Mouse (Mus musculus) lung, postnatal 14 days (tissue): ENCODE measurements around the gene Tex45.

Experiments
- DNase-seq: peaks from one replicate; pipeline ENCODE4 v3.0.0; 2021

Gene Tex45

GRCm38 (mm10) chr8:3492901-3493844 lies 22.5 kb downstream of the Tex45 start, which contains the start of gene Zfp358:
Gene Zfp358 (plus strand): TSS chr8:3493138.
- peak; percentile 82 for DNase-seq

DNA sequence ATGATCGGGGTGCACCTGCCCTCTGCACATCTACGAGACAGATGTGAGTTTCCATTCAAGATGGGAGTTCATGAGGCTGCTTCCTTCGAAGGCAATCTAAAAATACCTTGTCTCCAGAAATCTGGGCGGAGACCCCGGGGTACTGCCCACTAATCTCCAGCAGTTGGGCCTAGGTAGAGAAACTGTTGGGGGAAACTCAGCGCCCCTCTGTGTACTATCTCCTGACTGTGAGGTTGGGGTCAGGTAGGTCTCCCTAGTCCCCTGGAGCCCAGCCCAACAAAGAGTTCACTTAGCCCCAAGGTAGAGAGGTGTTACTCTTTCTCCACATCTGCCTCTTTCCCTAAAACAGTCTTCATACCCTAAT lies 23.2 kb downstream of the Tex45 start:
- no peak for DNase-seq

- no peak for DNase-seq
Measured at GRCm38 (mm10) chr8:3495578-3496427, 25.1 kb downstream of the Tex45 start.

DNA sequence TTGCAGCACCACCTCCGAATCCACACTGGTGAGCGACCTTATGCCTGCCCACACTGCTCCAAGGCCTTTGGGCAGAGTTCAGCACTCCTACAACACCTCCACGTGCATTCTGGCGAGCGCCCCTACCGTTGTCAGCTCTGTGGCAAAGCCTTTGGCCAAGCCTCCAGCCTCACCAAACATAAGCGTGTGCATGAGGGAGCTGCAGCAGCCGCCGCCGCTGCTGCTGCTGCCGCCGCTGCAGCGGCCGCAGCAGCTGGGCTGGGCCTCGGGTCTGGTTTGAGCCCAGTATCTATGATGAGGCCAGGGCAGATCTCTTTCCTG lies 25.7 kb downstream of the Tex45 start:
- DNase-seq = no peak

DNA sequence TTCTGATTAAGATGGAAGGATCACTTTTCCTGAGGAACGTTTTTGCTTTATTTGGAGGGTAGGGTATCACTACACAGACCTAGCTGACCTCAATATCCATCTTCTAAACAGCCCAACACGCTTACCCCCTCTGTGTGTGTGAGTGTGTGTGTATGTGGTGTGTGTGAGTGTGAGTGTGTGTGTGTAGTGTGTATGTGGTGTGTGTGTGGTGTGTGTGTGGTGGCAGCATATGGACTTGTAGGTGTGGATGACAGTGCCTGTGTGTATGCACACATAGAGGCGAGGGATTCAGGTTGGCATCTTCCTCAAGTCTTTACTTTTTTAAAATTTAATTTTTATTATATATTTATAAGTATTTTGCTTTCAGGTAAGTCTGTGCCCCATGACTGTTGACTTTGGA lies 27.9 kb downstream of the Tex45 start:
- DNase-seq = no peak

DNA sequence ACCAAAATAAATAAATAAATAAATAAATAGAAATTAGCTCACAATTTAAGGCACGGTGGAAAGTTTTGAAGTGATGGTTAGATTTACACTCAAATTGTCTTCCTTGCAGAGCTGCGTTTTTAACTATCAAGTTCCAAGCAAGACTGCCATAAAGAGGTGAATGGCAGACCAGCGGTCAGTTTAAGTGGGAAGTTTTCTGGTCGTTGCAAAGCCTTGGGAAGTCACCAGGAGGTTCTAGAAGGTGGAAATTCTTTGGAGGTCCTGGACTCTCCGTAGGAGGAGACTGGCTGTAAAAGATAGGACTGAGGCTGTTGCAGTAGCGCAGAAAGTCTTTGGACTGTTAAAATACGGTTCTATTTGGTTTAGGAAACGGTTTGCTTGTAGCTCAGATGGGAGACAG lies 29.1 kb downstream of the Tex45 start:
- DNase-seq = no peak

DNA sequence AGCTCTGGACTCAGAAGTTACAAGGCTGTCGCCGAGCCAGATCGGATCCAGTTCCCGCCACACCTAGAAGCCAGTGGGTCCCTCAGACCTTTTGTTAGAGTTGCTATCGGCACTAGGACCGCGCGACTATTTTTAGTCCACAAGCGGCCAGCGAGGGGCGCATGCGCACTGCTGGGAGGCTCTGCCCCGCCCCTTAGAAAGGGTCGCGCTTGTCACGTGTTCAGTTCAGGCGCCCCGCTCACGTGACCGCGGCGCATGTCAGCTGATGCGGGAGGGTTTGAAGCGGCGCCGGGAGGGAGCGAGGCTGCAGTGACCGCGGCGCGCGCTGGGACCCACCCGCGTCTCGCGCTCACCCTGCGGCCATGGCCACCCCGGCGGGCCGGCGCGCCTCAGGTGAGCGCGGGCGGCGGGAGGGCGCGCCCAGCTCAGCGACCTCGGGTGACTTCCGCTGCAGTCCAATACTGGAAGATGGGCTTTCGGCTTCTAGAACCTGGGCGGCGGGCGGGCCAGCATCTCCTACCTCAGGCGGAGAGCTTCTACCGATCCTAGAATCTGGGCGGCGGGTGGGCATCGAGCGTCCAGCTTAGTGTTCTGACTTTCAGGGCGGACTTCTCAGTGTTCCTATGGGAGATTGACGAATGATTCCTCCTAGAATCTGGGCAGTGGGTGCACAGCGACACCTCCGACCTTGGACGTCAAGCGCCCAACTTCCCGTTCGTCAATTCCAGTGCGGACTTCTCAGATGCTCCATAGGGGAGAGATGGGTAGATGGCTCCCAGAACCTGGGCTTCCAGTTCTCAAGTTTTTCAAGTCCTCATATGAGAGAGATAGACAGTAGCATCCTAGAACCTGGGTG lies 29.8 kb downstream of the Tex45 start, which contains the start of gene Mcoln1:
Gene Mcoln1, plus strand, starts transcription at position 223 of the 856 bp plus-strand sequence.
- peak; percentile 98 for DNase-seq

DNA sequence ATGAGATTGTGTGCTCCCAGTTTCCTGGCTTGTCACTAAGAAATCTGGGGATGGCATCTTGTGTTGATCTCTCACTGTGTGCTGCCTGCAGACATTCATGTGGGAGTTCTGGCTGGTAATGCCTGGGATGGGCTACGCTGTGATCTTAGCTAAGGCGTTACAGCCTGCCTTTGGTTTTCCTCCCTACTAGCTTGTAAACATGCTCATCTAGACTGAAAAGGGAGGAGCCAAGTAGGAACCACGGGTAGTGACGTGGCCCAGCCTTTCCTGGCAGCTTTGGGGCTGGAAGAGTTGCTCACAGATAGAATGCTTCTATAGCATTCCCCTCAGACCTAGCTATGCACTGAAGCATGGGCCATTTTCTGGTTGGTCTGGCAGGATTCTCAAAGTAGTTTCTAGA lies 31.6 kb downstream of the Tex45 start:
- no peak for DNase-seq

DNA sequence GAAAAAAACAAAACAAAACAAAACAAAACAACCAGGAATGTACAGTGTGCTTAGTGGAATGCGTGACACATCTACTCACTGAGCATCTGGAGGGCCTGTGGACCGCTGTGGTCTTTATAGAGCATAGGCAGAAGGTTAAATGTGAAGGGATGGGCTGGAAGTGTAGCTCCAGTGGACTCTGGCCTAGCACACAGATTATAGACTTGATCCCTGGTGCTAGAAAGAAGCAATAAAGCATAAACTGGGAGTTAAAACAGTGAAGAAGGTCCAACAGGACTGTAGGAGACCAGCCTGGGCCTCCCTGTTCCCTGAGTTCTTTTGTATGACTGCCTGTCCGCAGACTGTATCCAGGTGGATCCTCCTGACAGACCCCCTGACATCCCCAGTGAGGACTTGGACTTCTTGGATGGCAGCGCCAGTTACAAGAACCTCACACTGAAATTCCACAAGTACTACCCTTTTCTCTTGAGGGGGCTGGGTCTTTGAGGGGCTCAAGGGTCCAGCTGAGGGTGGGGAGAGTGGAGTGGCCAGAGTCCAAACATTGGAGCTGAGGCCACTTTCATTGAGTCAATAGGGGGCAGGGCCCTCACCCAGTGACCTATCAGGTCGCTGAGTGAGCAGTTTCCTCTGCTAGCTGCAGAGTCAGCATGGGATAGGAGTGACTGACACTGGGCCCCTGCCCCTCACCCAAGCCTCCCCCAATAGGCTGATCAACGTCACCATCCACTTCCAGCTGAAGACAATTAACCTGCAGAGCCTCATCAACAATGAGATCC lies 37.5 kb downstream of the Tex45 start:
- DNase-seq = no peak

DNA sequence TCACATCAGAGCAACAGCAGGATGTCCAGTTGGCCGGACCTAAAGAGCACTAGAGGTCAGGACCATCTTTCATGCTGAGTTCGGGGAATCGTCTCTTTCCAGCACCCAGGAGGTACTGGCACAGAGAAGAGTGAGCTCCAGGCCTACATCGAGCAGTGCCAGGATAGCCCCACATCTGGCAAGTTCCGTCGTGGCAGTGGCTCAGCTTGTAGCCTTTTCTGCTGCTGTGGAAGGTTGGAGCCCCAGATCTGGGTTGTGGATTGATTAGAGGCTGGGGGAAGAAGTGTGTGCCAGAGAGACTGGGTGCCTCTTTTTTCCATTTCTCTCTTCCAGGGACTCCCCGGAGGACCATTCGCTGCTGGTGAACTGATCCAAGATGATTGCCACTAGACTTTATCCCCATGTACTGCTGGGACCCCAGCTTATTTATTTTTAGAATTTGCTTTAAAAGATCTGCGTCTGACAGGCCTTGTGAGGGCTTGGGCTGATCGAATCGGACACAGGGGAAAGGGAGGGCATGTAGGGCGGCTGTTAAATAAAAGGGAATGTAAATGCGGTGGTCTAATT lies 44.1 kb downstream of the Tex45 start:
- no peak for DNase-seq

- DNase-seq = peak; percentile 92
Measured at GRCm38 (mm10) chr8:3515260-3515671, 44.6 kb downstream of the Tex45 start, which contains the start of gene Pnpla6. Gene Pnpla6 (plus strand): TSS chr8:3515384.

DNA sequence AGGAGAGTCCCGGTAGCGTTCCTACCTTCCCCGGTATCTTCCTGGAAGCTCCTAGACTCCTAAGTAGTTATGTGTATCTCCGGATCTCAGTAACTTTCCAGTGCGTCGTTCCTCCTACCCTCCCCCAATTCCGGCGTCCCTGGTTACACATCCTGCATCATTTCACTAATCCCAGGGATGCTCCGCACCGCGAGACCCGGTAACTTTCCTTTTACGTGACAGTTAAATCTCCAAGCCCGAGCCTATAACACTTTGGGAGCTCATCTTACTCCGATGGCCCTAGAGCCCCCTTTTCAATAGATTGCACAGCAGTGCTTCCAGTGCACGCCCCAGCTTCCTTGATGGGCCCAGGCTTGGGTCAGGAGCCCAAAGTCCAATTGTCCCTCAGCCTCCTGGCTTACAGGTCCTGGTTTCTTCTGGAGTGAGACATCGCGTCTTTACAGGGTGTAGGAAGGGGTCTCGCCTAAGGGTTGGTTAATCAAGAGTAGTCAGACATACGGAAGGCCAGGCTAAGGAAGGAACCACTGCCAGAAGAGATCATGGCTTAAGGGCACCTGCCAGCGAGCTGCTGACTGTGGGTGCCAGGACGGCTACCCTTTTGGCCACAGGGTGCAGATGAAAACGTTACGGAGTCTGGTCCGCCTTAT lies 45.2 kb downstream of the Tex45 start:
- DNase-seq = peak; percentile 42

- DNase-seq = peak; percentile 93
Measured at GRCm38 (mm10) chr8:3516450-3517116, 45.9 kb downstream of the Tex45 start.

GRCm38 (mm10) chr8:3517117-3517495 lies 46.4 kb downstream of the Tex45 start:
- DNase-seq = peak; percentile 33

DNA sequence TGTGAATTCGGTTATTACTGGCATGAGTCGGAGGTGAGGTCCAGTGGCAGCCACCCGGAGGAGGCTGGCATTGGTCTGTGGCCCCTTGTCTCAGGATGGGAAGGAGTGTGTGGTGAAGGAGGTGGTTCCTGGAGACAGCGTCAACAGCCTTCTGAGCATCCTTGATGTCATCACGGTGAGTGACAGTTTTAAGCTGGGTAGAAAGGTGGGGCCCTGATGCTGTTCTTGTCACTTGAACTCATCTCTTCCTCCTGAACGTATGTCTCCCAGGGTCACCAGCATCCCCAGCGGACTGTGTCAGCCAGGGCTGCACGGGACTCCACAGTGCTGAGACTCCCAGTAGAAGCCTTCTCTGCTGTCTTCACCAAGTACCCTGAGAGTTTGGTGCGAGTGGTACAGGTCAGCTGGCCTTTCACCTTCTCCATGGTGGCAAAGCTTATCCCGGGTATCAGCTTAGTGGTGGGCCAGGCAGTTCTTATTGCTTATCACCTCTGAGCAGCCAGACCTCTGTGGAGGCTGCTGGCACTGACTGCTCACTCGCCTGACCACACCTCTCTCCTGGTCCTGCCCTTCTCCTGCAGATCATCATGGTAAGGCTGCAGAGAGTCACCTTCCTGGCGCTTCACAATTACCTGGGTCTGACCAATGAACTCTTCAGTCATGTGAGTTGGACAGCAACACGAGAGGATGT lies 51.5 kb downstream of the Tex45 start:
- no peak for DNase-seq

- no peak for DNase-seq
Measured at GRCm38 (mm10) chr8:3530816-3531215, 60.2 kb downstream of the Tex45 start.

DNA sequence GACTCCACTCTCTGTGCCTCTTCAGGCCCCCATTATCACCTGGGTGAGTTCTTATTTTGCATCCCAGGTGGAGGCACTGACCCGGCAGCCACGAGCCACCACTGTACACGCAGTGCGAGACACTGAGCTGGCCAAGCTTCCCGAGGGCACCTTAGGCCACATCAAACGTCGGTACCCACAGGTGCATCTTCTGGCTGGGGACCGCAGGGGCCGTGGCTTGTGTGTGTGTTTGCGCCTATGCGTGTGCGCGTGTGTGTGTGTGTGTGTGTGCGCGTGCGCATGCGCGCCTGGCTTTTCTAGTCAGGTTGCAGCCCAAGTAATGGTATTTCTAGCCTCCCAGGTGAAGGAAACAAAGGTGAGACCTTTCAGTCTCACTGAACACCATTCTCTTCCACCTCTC lies 61.3 kb downstream of the Tex45 start:
- DNase-seq = no peak

DNA sequence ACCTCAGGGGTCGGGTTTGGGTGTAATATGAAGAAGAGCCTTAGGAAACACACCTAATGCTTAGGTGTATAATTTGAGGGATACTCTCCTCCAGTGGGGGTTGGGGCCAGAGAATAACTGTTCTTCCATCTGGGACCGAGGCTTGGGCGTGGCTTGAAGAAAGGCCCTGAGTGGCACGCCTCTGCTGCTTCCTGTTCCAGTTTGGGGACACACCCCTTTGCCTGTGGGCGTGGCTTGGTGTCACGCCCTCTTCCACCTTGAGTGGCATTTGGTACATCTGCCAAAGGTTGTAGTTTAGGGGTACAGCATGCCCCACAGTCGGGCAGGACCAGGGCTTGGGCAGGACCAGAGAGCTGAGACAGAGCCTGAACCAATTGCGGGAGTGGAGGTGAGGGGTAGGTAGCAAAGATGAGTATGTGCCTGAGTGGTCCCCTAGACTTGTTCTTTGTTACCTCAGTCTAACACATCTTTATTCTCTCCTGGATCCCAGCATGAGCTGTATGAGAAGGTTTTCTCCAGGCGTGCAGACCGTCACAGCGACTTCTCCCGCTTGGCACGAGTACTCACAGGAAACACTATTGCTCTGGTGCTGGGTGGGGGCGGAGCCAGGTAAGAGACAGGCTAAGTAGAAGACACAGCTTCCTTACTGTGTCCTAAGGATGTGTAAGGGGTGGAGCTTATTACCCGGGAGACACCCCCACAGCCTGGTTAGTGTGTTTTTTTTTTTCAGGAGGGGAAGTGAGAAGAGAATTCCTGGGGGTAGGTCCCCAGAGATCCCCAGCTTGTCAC lies 65.6 kb downstream of the Tex45 start:
- DNase-seq = no peak
